Mouse (Mus musculus): ENCODE data around the gene Phf1.
A peak's percentile ranks its signal among the peaks of the same experiment; 100 is the strongest.
"Not testable (repeated sequence)": the region's sequence is repeated elsewhere in the genome, so short reads cannot be mapped to it uniquely, and the experiment has no call there.

Phf1 gene

GRCm38 (mm10) chr17:26932839-26933398 is at the start of gene Phf1:
Gene Phf1 (plus strand): TSS chr17:26933052.
- DNase-seq (ENCODE audit: low spot score in 2 of 2): peak; percentile 95 to 97

- DNase-seq (ENCODE audit: low spot score in 2 of 2): no peak
Measured at GRCm38 (mm10) chr17:26883585-26883984, 49.3 kb upstream of the Phf1 start.

DNA sequence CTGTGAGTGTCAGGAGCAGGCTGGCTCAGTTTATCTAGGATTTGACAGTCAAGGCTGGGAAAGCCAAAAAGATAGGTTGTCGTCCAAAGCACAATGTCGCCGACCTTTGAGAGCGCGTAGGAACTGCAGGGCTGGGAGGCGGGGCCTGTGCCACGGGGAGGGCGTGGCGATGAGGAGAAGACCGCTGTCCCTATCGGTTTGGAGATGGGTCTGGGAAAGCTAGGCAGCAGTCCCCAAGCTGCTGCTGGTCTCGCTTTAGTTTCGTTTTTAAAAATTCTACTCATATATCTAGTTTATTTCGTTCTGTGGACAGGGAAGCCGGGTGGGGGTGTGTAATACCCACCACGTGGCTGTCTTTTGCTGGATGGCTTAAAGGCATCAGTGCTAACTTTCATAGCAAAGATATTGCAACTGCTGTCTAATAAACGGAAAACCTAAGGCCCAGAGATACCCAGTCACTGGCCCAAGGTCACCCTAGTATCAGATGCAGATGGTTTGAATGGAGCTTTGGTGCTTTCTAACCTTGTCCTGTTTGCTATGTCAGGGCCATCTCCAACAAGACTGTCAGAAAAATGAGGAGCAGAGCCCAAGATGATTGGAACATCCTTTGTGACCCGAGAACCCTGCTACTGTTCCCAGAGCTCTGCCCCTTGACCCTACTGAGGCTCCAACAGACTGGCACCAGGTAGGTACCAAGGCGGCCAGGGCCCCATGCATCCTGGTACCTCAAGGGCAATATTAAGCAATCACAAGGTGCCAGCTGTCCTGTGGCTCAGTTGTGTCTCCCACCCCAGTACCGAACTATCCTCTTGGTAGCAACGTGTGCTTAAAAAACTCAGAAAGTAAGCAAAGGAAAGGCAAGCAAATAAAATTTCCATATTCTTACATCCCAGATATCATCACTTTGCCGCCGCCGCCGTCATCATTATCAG is 47.6 kb upstream of the Phf1 start:
- peak; percentile 66 to 67 for DNase-seq (ENCODE audit: low spot score in 2 of 2)

GRCm38 (mm10) chr17:26886047-26886749 is 46.7 kb upstream of the Phf1 start:
- DNase-seq (ENCODE audit: low spot score in 2 of 2): peak; percentile 83 to 86

- DNase-seq (ENCODE audit: low spot score in 2 of 2): no peak
Measured at GRCm38 (mm10) chr17:26887926-26888325, 44.9 kb upstream of the Phf1 start.

- DNase-seq (ENCODE audit: low spot score in 2 of 2): peak in 1 of 2 experiments; percentile 28
Measured at GRCm38 (mm10) chr17:26892635-26893375, 40.0 kb upstream of the Phf1 start.

DNA sequence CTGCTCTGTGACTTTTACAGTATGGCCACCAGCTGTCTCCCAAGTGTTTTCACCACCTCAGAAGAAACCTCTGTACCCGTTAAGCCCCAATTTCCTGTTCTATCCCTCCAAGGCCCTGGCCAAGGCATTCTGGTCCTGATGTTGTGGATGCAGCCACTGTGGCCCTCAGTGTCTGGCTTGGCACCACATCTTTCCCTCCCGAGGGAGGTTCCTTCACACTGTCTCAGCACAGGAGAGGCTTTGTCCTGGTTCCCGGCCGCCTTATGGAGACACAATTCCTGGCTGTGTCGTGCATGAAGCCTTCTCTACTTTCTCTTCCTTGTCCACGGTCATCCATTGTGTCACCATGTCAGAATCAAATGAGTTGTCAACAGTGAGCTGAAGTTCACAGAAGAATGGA is 39.4 kb upstream of the Phf1 start:
- peak in 1 of 2 experiments; percentile 11 for DNase-seq (ENCODE audit: low spot score in 2 of 2)

GRCm38 (mm10) chr17:26894342-26894741 is 38.5 kb upstream of the Phf1 start:
- DNase-seq (ENCODE audit: low spot score in 2 of 2): peak; percentile 36 to 49

DNA sequence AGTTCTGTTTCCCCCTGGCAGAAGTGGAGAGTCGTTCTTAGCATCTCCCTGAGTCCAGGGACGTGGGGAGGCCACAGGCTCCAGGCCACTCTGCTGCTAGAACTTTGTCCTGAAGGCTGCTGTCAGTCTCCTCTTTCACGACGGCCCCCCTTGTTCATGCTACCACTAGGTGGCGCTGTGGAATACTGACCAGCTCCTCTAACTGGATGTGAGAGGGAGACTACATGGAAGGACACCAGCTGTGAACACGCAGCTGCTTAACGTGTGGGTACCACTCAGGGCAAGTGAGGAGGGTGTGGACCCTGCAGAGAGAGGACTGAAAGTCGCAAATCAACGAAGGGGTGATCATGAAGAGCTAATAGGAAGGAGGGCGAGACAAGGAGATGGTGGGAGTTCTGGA is 37.3 kb upstream of the Phf1 start:
- peak; percentile 40 to 58 for DNase-seq (ENCODE audit: low spot score in 2 of 2)

GRCm38 (mm10) chr17:26900916-26901315 is 31.9 kb upstream of the Phf1 start:
- DNase-seq (ENCODE audit: low spot score in 2 of 2): no peak

GRCm38 (mm10) chr17:26904320-26904719 is 28.5 kb upstream of the Phf1 start:
- DNase-seq (ENCODE audit: low spot score in 2 of 2): no peak

DNA sequence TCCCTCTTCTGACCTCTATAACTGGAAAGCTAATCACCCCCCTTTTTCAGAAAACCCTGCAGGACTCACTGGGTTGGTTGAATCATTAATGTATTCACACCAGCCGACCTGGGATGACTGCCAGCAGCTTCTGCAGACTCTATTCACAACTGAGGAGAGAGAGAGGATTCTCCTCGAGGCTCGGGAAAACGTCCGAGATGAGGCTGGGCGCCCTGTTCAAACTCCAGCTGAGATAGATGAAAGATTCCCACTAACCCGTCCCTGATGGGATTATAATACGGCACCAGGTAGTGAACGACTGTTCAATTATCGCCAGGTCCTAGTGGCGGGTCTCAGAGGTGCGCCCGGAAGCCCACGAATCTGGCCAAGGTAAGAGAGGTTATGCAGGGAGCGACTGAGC is 25.3 kb upstream of the Phf1 start:
- not testable (repeated sequence) for DNase-seq (ENCODE audit: low spot score in 2 of 2)

DNA sequence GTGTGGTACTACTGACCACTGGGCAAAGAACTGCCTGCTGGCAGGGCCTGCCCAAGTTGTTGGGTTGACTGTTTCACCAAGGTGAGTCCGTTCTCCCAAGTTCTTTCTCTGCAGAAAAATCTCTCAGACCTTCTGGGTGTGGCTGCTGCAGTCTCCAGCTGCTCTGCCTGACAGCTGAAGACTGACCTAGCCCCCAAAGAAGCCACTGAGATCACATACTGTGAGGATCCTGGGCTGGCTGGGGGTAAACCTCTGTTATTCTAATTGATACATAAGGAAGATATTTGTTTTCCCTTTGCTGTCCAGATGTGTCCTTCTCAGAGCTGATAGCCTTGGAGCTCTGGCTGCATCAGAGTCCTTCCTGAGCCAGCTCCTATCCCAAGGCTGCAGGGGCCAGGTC is 17.6 kb upstream of the Phf1 start:
- no peak for DNase-seq (ENCODE audit: low spot score in 2 of 2)

GRCm38 (mm10) chr17:26916711-26917482 is 16.0 kb upstream of the Phf1 start, which contains the start of gene Kifc5b:
Gene Kifc5b (plus strand): TSS chr17:26917091.
- peak; percentile 100 for DNase-seq (ENCODE audit: low spot score in 2 of 2)

DNA sequence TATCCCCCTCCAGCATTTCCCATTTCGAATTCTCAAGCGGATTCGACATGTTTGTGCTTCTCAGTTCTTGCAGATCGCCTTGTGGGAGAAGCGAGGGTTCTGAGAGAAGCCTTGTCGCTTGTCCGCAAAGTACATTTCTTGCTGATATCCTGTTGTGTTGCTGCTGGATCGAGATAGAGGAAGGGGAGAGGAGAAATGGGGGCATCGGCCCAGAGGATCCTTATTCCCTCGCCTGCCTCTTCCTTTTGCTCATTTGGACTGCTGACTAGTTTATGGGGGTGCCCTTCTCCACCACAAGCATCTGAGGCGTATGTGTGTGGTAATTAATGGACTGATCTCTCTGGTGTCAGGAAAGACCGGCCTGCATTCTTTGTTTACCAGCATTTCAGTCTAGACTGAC is 15.3 kb upstream of the Phf1 start:
- DNase-seq (ENCODE audit: low spot score in 2 of 2): not testable (repeated sequence)

GRCm38 (mm10) chr17:26918343-26918742 is 14.5 kb upstream of the Phf1 start:
- DNase-seq (ENCODE audit: low spot score in 2 of 2): no peak

- DNase-seq (ENCODE audit: low spot score in 2 of 2): not testable (repeated sequence)
Measured at GRCm38 (mm10) chr17:26919516-26919915, 13.3 kb upstream of the Phf1 start.

- not testable (repeated sequence) for DNase-seq (ENCODE audit: low spot score in 2 of 2)
Measured at GRCm38 (mm10) chr17:26922368-26922767, 10.5 kb upstream of the Phf1 start.

- DNase-seq (ENCODE audit: low spot score in 2 of 2): not testable (repeated sequence)
Measured at GRCm38 (mm10) chr17:26925414-26925813, 7.4 kb upstream of the Phf1 start.

- not testable (repeated sequence) for DNase-seq (ENCODE audit: low spot score in 2 of 2)
Measured at GRCm38 (mm10) chr17:26931795-26932194, 1.1 kb upstream of the Phf1 start.

GRCm38 (mm10) chr17:26933419-26933818 is 567 bp downstream of the Phf1 start:
- DNase-seq (ENCODE audit: low spot score in 2 of 2): no peak
